Mouse (Mus musculus) olfactory bulb, adult 2 months (tissue): ENCODE results near the gene Pla2g4a.

Experiments used
- CTCF ChIP-seq: fragments of 200-500 bp; IDR thresholded peaks from 2 replicates; pipeline ENCODE4 v1.5.1; 2012; ENCODE audit warnings: low read depth, mild to moderate bottlenecking, low read length, moderate library complexity; ENCODE audit not compliant: insufficient read depth
- POLR2A ChIP-seq: fragments of 200-500 bp; IDR thresholded peaks from 2 replicates; pipeline ENCODE4 v1.6.1; 2012; ENCODE audit warnings: mild to moderate bottlenecking, low read depth, low read length, moderate library complexity; ENCODE audit not compliant: insufficient read depth

DNA sequence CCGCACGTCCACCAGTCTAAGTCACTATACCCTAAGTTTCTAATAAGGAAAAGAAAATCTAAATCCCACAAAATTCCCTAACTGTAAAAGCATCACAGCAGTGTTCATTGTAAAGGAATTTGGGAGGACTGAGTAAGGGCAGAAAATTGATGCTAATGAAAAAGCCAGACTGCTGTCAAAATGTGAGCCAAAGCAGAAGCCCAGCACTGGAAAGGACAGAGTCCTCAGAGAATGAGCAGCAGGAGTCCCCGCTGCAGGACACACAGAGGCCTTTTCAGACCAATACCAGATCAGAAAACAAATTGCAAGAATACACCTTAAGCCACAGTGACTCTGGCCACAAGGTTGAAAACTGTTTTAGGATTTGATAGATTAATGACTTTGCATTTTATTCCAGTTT lies 124.6 kb downstream of the Pla2g4a start:
- no peak for TF ChIP-seq CTCF
- TF ChIP-seq POLR2A, result no peak
